Mouse (Mus musculus) cortical plate, adult 2 months (tissue): ENCODE results near the gene Zfp174. TPM values are rescaled to one million over a fixed set of nuclear protein-coding genes. Genes with fewer than 3 reads are reported as not detected.
"Not testable (repeated sequence)": the region's sequence is repeated elsewhere in the genome, so short reads cannot be mapped to it uniquely, and the experiment has no call there.

Source experiments
- H3K27ac ChIP-seq: fragments of 200-500 bp; 2 replicates; pipeline ENCODE4 v1.5.1; 2012; ENCODE audit warnings: low read length, control low read depth, inconsistent platforms; ENCODE audit not compliant: insufficient read depth
- H3K4me1 ChIP-seq: fragments of 200-500 bp; 2 replicates; pipeline ENCODE4 v1.6.1; 2011; ENCODE audit warnings: low read length; ENCODE audit not compliant: control insufficient read depth, insufficient read depth
- H3K4me3 ChIP-seq: fragments of 200-500 bp; 2 replicates; pipeline ENCODE4 v1.5.1; 2011; ENCODE audit warnings: mild to moderate bottlenecking, low read length, control low read depth; ENCODE audit not compliant: insufficient read depth
- CTCF ChIP-seq: fragments of 200-500 bp; IDR thresholded peaks from 2 replicates; pipeline ENCODE4 v1.5.1; 2011; ENCODE audit warnings: mild to moderate bottlenecking, control low read depth, low read length; ENCODE audit not compliant: insufficient read depth; ENCODE audit errors: extremely low read depth
- POLR2A ChIP-seq: fragments of 200-500 bp; IDR thresholded peaks from 2 replicates; pipeline ENCODE4 v1.6.1; 2011; ENCODE audit warnings: mild to moderate bottlenecking, low read length, control low read depth; ENCODE audit not compliant: insufficient read depth; ENCODE audit errors: extremely low read depth
- polyA plus RNA-seq: library from polyadenylated mRNA; depleted of rRNA; stranded (reverse); fragments of >200 nt; gene quantifications from 2 replicates; pipeline ENCODE4 v1.2.3, GENCODE M21; 2012

The Zfp174 gene
- polyA plus RNA-seq, 1 experiment = 3.4 TPM

DNA sequence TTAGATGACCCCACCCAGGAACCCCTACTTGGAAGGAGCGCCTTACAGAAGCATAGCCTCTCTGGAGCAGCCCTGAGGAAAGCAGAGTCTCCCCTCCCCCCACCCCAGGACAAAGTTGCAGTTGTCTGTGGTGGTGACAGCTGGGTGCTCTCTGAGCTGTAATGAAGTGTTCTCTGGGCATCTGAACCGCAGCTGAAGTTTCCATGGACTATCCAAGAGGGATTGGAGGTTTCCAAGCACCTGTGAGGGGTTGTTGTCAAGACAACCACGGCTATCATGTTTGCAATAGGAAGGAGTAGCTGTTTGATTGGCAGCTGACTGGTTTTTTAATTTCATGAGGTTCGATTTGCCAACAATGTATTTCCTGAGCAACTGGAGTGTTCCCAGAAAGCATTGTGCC is 4.1 kb upstream of the Zfp174 start:
- Histone ChIP-seq H3K27ac (no peak overlapping the region), H3K4me3 (no peak overlapping the region), H3K4me1 (no peaks in the 10 kb centered on the region; the same call in 1 of the 2 replicates)
- TF ChIP-seq POLR2A (no peak), CTCF (no peak)

DNA sequence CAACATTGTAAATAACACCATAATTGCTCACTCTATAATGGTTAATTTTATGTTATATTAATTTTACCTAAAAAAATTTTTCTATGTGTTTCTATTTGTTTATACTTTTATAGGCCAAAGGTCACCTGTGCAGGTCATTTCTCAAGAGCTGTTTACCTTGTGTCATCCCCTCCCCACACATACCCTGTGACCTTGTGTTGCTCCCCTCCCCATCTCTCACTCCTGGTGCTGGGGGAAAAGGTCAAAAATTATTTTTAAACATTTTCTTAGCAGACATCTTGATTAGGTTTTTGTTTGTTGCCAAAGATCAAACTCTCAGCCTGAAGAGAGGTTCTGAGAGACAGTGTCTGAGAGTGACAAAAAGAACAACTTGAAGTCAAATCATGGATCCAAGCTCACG is 3.3 kb upstream of the Zfp174 start:
- Histone ChIP-seq H3K27ac (no peak overlapping the region), H3K4me1 (peaks cover under 1% of the 10 kb centered on the region; the same call in 1 of the 2 replicates), H3K4me3 (no peak overlapping the region)
- TF ChIP-seq POLR2A (no peak), CTCF (no peak)

DNA sequence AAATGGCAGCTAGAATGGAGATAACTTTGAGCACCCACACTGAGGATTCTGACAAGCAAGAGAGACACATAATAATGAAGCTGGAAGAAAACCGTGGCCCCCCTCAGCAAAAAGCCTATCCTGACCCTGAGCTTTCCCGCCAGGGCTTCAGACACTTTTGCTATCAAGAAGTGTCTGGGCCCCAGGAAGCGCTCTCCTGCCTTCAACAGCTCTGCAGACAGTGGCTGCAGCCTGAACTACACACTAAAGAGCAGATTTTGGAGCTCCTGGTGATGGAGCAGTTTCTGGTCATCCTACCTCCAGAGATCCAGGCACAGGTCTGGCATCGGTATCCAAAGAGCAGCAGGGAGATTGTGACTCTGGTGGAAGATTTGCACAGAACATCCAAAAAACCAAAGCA is 803 bp downstream of the Zfp174 start:
- Histone ChIP-seq H3K4me1 (peaks cover 4% of the 10 kb centered on the region), H3K4me3 (no peak overlapping the region; the same call in 1 of the 2 replicates), H3K27ac (no peak overlapping the region)
- TF ChIP-seq POLR2A = no peak
- TF ChIP-seq CTCF = no peak

GRCm38 (mm10) chr16:3848416-3848815 is 1.3 kb downstream of the Zfp174 start:
- H3K27ac ChIP-seq = no peak overlapping the region
- TF ChIP-seq CTCF = no peak
- no peak for TF ChIP-seq POLR2A
- H3K4me3 ChIP-seq = no peak overlapping the region
- peaks cover 4% of the 10 kb centered on the region for H3K4me1 ChIP-seq

GRCm38 (mm10) chr16:3851301-3851700 is 4.2 kb downstream of the Zfp174 start:
- H3K4me3 ChIP-seq, H3K4me1 ChIP-seq, H3K27ac ChIP-seq: not testable (repeated sequence)

GRCm38 (mm10) chr16:3852586-3852985 is 5.5 kb downstream of the Zfp174 start:
- Histone ChIP-seq H3K4me3 (no peak overlapping the region), H3K27ac (no peak overlapping the region), H3K4me1 (peaks cover 4% of the 10 kb centered on the region)
- TF ChIP-seq POLR2A = no peak
- TF ChIP-seq CTCF = no peak

DNA sequence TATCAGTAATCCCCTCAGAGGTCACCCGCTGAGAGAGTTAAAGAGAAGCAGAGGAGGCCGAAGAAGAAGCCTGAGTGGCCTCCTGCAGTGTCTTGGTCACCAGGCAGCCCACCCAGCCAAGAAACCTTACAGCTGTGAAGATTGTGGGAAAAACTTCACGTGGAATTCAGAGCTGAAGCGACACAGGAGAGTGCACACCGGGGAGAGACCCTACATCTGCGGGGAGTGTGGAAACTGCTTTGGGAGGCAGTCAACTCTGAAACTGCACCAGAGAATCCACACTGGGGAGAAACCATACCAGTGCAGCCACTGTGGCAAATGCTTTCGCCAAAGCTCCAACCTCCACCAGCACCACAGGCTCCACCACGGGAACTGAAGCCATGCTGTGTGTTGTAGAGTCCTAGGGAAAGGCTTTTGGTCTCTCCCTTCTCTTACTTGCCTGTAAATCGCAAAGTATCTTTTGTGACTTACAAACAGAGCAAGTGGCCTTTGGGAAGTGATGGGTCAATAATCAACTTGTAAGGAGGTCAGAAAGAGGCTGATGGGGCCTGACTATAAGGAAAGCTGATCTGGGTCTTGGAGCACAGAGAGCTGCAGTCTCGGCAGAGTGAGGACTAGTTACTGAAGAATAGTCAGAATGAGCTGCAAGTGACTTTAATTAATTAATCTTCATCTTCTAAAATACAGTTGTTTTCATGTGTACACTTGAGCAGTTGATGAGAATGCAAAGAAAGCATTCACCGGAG is 7.5 kb downstream of the Zfp174 start:
- H3K27ac ChIP-seq = no peak overlapping the region
- H3K4me3 ChIP-seq = no peak overlapping the region
- no peak for TF ChIP-seq CTCF
- no peak for TF ChIP-seq POLR2A
- H3K4me1 ChIP-seq = no peaks in the 10 kb centered on the region; the same call in 1 of the 2 replicates

GRCm38 (mm10) chr16:3855776-3856175 is 8.7 kb downstream of the Zfp174 start:
- no peak overlapping the region for H3K27ac ChIP-seq
- H3K4me1 ChIP-seq = no peaks in the 10 kb centered on the region; the same call in 1 of the 2 replicates
- no peak overlapping the region for H3K4me3 ChIP-seq
- TF ChIP-seq POLR2A (no peak), CTCF (no peak)

GRCm38 (mm10) chr16:3859254-3859653 is 12.2 kb downstream of the Zfp174 start:
- H3K27ac ChIP-seq = no peak overlapping the region
- H3K4me3 ChIP-seq = no peak overlapping the region
- no peak for TF ChIP-seq POLR2A
- no peak for TF ChIP-seq CTCF
- H3K4me1 ChIP-seq = no peaks in the 10 kb centered on the region

- Histone ChIP-seq H3K4me3 (peak overlapping the region; percentile 40), H3K4me1 (0 out of 2 replicates have a peak, but pooled peaks cover 1% of the 10 kb centered on the region), H3K27ac (no peak overlapping the region)
- TF ChIP-seq CTCF (no peak), POLR2A (no peak)
These were observed 24.7 kb downstream of the Zfp174 start for GRCm38 (mm10) chr16:3871815-3872214.
